Mouse (Mus musculus) layer of hippocampus, adult 9-10 months (tissue): ENCODE results near the gene Ifna6.

Experiments used
- DNase-seq: peaks from one replicate; pipeline ENCODE4 v3.0.0; 2022; ENCODE audit warnings: low spot score

Gene Ifna6

GRCm38 (mm10) chr4:88845334-88845733, 18.1 kb downstream of the Ifna6 start:
- DNase-seq, result no peak

- no peak for DNase-seq
Measured at GRCm38 (mm10) chr4:88849698-88850097, 22.5 kb downstream of the Ifna6 start, which contains the start of gene Ifna1. Ifna1 (plus strand) TSS chr4:88850087.

- no peak for DNase-seq
Measured at GRCm38 (mm10) chr4:88851026-88851763, 24.0 kb downstream of the Ifna6 start.

GRCm38 (mm10) chr4:88859214-88859613, 32.0 kb downstream of the Ifna6 start:
- DNase-seq, result no peak

GRCm38 (mm10) chr4:88863309-88863708, 36.1 kb downstream of the Ifna6 start:
- DNase-seq, result no peak

GRCm38 (mm10) chr4:88864599-88864998, 37.4 kb downstream of the Ifna6 start:
- DNase-seq, result no peak

- DNase-seq, result no peak
Measured at GRCm38 (mm10) chr4:88865011-88865569, 37.9 kb downstream of the Ifna6 start.

GRCm38 (mm10) chr4:88867366-88867925, 40.2 kb downstream of the Ifna6 start:
- DNase-seq, result peak; percentile 59

- DNase-seq, result no peak
Measured at GRCm38 (mm10) chr4:88867926-88868911, 41.0 kb downstream of the Ifna6 start.

- peak; percentile 46 for DNase-seq
Measured at GRCm38 (mm10) chr4:88872691-88873090, 45.5 kb downstream of the Ifna6 start.

- DNase-seq, result no peak
Measured at GRCm38 (mm10) chr4:88875435-88876095, 48.3 kb downstream of the Ifna6 start.

GRCm38 (mm10) chr4:88876520-88876919, 49.3 kb downstream of the Ifna6 start:
- DNase-seq, result no peak
